25 mouse cellular contexts compared by ENCODE assay signal in genomic region chr3:22091681-22092080, GRCm38 (mm10). TPM values are rescaled to one million over a fixed set of nuclear protein-coding genes. Genes with fewer than 3 reads are reported as not detected.
DNase-seq lines count a peak whose midpoint lies in the region; ATAC-seq and TF ChIP-seq lines count a peak whose summit lies in the region.
"Had no signal": no experiment of that assay in that cellular context is flagged by ENCODE, and none has a peak within 500 bp of the region (broad histone marks: within the 10 kb centered on the region; RNA-seq: fewer than 3 reads in every experiment).

No protein-coding gene starts in this region.

- intact Hi-C loops in gastrocnemius, adult 2 months (cut with DNase I), result no loop called here

- peak overlapping the region; percentile 75 for H3K27ac ChIP-seq in gastrocnemius, adult 2 months
- H3K27ac ChIP-seq in kidney, embryonic 15.5 days, result peak overlapping the region; percentile 66; the same call in 1 of the 2 replicates
- H3K27ac ChIP-seq in lung, postnatal 0 days (ENCODE audit: low read length), result peak overlapping the region; percentile 62; the same call in 1 of the 2 replicates
- H3K27ac ChIP-seq: forebrain, embryonic 13.5 days; hindbrain, embryonic 13.5 days; liver, embryonic 13.5 days; midbrain, embryonic 10.5 days had no signal

- H3K4me2 ChIP-seq in kidney, embryonic 15.5 days, result no peak overlapping the region
- no peak overlapping the region for H3K4me2 ChIP-seq in lung, postnatal 0 days (replicated peaks; ENCODE audit: low read depth, low read length)
- H3K4me2 ChIP-seq: forebrain, embryonic 13.5 days; heart, embryonic 12.5 days; hindbrain, embryonic 13.5 days; liver, embryonic 13.5 days; lung, embryonic 15.5 days had no signal

- no peak overlapping the region for H3K4me3 ChIP-seq in gastrocnemius, adult 2 months
- no peak overlapping the region for H3K4me3 ChIP-seq in kidney, embryonic 15.5 days (replicated peaks)
- H3K4me3 ChIP-seq in lung, postnatal 0 days (ENCODE audit: low read depth, low read length), result no peak overlapping the region
- H3K4me3 ChIP-seq: forebrain, embryonic 13.5 days; heart, embryonic 12.5 days; hindbrain, embryonic 13.5 days; liver, embryonic 13.5 days; lung, embryonic 15.5 days; midbrain, embryonic 10.5 days; stomach, embryonic 15.5 days had no signal

- no peak for TF ChIP-seq CTCF in gastrocnemius, adult 2 months (IDR thresholded peaks at IDR 0.05)
- TF ChIP-seq CTCF in lung, postnatal 0 days (IDR thresholded peaks at IDR 0.05), result no peak

- no peaks in the 10 kb centered on the region for H3K27me3 ChIP-seq in kidney, embryonic 15.5 days
- no peaks in the 10 kb centered on the region for H3K27me3 ChIP-seq in lung, postnatal 0 days (replicated peaks; ENCODE audit: insufficient read depth, low read length)
- H3K27me3 ChIP-seq: CH12.LX; forebrain, embryonic 13.5 days; heart, embryonic 12.5 days; hindbrain, embryonic 13.5 days; liver, embryonic 13.5 days; lung, embryonic 15.5 days; stomach, embryonic 15.5 days had no signal

- no peaks in the 10 kb centered on the region for H3K36me3 ChIP-seq in kidney, embryonic 15.5 days
- no peaks in the 10 kb centered on the region for H3K36me3 ChIP-seq in lung, postnatal 0 days (ENCODE audit: insufficient read depth, low read length)
- H3K36me3 ChIP-seq: heart, embryonic 12.5 days; hindbrain, embryonic 13.5 days; lung, embryonic 15.5 days; stomach, embryonic 15.5 days had no signal

- TF ChIP-seq EP300 in lung, postnatal 0 days (IDR thresholded peaks at IDR 0.05), result no peak

- no peaks in the 10 kb centered on the region for H3K9me3 ChIP-seq in kidney, embryonic 15.5 days (replicated peaks)
- H3K9me3 ChIP-seq in lung, postnatal 0 days (ENCODE audit: low read length), result no peaks in the 10 kb centered on the region
- H3K9me3 ChIP-seq: forebrain, embryonic 13.5 days; heart, embryonic 12.5 days; hindbrain, embryonic 13.5 days; liver, embryonic 13.5 days; lung, embryonic 15.5 days; stomach, embryonic 15.5 days had no signal

- H3K4me1 ChIP-seq in kidney, embryonic 15.5 days, result peaks cover 42% of the 10 kb centered on the region
- peaks cover 7% of the 10 kb centered on the region; the same call in 1 of the 2 replicates for H3K4me1 ChIP-seq in lung, postnatal 0 days (ENCODE audit: insufficient read depth, low read depth, low read length)
- H3K4me1 ChIP-seq: midbrain, embryonic 10.5 days had no signal

- WGBS in kidney, embryonic 15.5 days, result 78% methylated on average over 3 of the region's 3 CpGs
- whole genome bisulfite sequencing in lung, postnatal 0 days, result 71% methylated on average over 3 of the region's 3 CpGs

- ATAC-seq in kidney, embryonic 15.5 days (replicated peaks; ENCODE audit: low FRiP score), result no peak
- no peak for ATAC-seq in lung, postnatal 0 days
- ATAC-seq: activated CD4-positive, CD25-positive, alpha-beta regulatory T cell, adult 4 months; forebrain, embryonic 13.5 days; midbrain, embryonic 16.5 days had no signal

- no peak overlapping the region for H3K9ac ChIP-seq in kidney, embryonic 15.5 days
- H3K9ac ChIP-seq in lung, postnatal 0 days (replicated peaks; ENCODE audit: low read depth), result no peak overlapping the region
- H3K9ac ChIP-seq: heart, embryonic 12.5 days; hindbrain, embryonic 13.5 days; liver, embryonic 13.5 days; lung, embryonic 15.5 days; stomach, embryonic 15.5 days had no signal

- no peak for DNase-seq in gastrocnemius, adult 2 months
- no peak for DNase-seq in gastrocnemius, postnatal 4 days (ENCODE audit: low spot score in 2 of 2)
- DNase-seq in kidney, postnatal 25 days, result no peak
- DNase-seq in lung, postnatal 0 days (ENCODE audit: low spot score), result no peak
- DNase-seq in lung, postnatal 4 days, result no peak
- DNase-seq in adrenal gland, adult (ENCODE audit: inconsistent age in 2 of 2, low spot score in 1 of 2), result no peak
- DNase-seq: adrenal gland, adult 8-10 months; cerebellum, adult 11 months; cerebellum, adult 9-10 months; cerebellum, postnatal 36 days; gastrocnemius, postnatal 14 days; heart, postnatal 4 days; kidney, adult 18-20 months; liver, embryonic 13.5 days; right cerebral cortex, postnatal 25 days had no signal

RNA-seq across cellular contexts. Expression of gene Tbl1xr1, which starts 15.2 kb away (rescaled TPM):
- total RNA-seq in gastrocnemius, adult 2 months (2021), result 10 to 100 TPM; 53.6 to 66.5 TPM
- total RNA-seq in gastrocnemius, postnatal 4 days (2021), result 10 to 100 TPM; 67.1 to 69.4 TPM
- 20.9 and 22.8 TPM in 2 replicates for polyA plus RNA-seq in kidney, embryonic 15.5 days (2015; fragmentation: Nextera tagmentation; extraction: Ambion mirVana)
- polyA plus RNA-seq in lung, postnatal 0 days (2015; fragmentation: Nextera tagmentation; extraction: Ambion mirVana), result 9.6 and 16.2 TPM in 2 replicates
